Mouse (Mus musculus): ENCODE results near the gene Vti1a.

DNA sequence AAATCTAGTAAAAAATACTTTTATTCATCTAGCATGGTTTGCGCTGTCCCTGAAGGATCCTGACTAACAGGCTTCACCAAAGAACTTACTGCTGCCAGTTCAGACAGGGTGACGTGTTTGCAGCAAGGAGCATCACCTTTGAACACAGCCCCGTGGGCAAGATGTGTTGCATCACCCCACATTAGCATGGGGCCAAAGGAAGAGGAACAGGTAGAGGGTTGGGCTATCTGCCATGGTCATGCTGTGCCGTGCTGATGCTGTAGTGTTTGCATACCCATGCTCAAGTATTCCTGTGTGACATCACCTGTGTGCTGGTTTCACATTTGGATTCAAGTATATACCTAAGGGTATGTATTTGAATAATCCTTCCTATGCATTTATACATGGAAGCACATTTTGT lies 147.6 kb downstream of the Vti1a start:
- TF ChIP-seq CTCF (IDR thresholded peaks at IDR 0.05; ENCODE audit: low read depth) (no peak), EP300 (IDR thresholded peaks at IDR 0.05; ENCODE audit: low read depth) (no peak)
